9 mouse cellular contexts compared by ENCODE assay signal in the genomic region with DNA sequence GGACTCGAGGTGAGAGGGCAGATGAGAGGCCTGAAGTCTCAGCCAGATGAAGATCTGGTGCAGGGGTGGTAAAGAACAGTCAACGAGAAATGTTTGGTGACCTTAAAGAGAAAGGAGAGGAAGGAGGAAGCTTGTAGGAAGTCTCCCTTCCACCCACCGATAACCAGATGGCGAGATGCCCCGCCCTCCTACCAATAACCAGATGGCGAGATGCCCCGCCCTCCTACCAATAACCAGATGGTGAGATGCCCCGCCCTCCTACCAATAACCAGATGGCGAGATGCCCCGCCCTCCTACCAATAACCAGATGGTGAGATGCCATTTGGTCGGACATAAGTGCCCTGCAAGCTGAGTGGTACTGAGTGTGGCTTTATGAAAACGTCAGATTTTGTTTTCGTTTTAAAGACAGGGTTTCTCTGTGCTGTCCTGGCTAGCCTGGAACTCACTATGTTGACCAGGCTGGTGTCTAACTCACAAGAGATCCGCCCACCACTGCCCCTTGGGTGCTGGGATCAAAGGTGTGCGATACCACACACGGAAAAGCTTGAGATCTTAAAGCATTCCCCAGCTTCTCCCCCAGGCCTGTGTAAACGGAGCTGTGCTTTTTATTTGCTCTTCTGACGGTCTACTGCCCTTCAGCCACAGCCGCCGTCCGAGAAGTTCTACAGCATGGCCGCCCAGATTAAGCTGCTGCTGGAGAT. TPM values are rescaled to one million over a fixed set of nuclear protein-coding genes. Genes with fewer than 3 reads are reported as not detected.
A peak's percentile ranks its signal among the peaks of the same experiment; 100 is the strongest.
DNase-seq lines count a peak whose midpoint lies in the region; ATAC-seq and TF ChIP-seq lines count a peak whose summit lies in the region.
"Had no signal": no experiment of that assay in that cellular context is flagged by ENCODE, and none has a peak within 500 bp of the region (broad histone marks: within the 10 kb centered on the region; RNA-seq: fewer than 3 reads in every experiment).

No protein-coding gene starts in this region.

- 0 out of 2 replicates have a peak overlapping the region, but pooled peaks have one; percentile 5 for H3K4me3 ChIP-seq in kidney, embryonic 15.5 days (replicated peaks)
- H3K4me3 ChIP-seq in intestine, postnatal 0 days (ENCODE audit: low read depth, low read length) = no peak overlapping the region
- no peak overlapping the region for H3K4me3 ChIP-seq in neural tube, embryonic 15.5 days (replicated peaks)

- H3K9ac ChIP-seq in kidney, embryonic 15.5 days = no peak overlapping the region
- H3K9ac ChIP-seq in intestine, postnatal 0 days (ENCODE audit: low read depth, low read length) = no peak overlapping the region
- no peak overlapping the region for H3K9ac ChIP-seq in neural tube, embryonic 15.5 days (replicated peaks)
- H3K9ac ChIP-seq: heart, embryonic 15.5 days had no signal

- 49% methylated on average over 22 of the region's 22 CpGs for WGBS in kidney, embryonic 15.5 days
- 44% methylated on average over 22 of the region's 22 CpGs for WGBS in intestine, postnatal 0 days
- 65% methylated on average over 22 of the region's 22 CpGs for WGBS in neural tube, embryonic 15.5 days

- no peaks in the 10 kb centered on the region for H3K27me3 ChIP-seq in kidney, embryonic 15.5 days
- no peaks in the 10 kb centered on the region for H3K27me3 ChIP-seq in intestine, postnatal 0 days (replicated peaks; ENCODE audit: control insufficient read depth, insufficient read depth, low read length)
- H3K27me3 ChIP-seq in neural tube, embryonic 15.5 days (replicated peaks) = no peaks in the 10 kb centered on the region
- H3K27me3 ChIP-seq: heart, embryonic 15.5 days had no signal

- no peak for DNase-seq in kidney, postnatal 36 days
- peak; percentile 55 to 60 for DNase-seq in cerebellum, postnatal 36 days
- DNase-seq in frontal cortex, adult 2 months (ENCODE audit: extremely low spot score in 1 of 2, low spot score in 1 of 2) = no peak
- DNase-seq in frontal cortex, postnatal 10 days (ENCODE audit: low spot score in 2 of 2) = no peak
- no peak for DNase-seq in heart, adult 9 months (ENCODE audit: low spot score in 2 of 2)

- H3K36me3 ChIP-seq in kidney, embryonic 15.5 days = peaks cover 46% of the 10 kb centered on the region
- H3K36me3 ChIP-seq in intestine, postnatal 0 days (ENCODE audit: control insufficient read depth, insufficient read depth) = peaks cover 43% of the 10 kb centered on the region
- H3K36me3 ChIP-seq in neural tube, embryonic 15.5 days = peaks cover 47% of the 10 kb centered on the region

- H3K4me1 ChIP-seq in kidney, embryonic 15.5 days = peaks cover 52% of the 10 kb centered on the region
- peaks cover 3% of the 10 kb centered on the region; the same call in 1 of the 2 replicates for H3K4me1 ChIP-seq in intestine, postnatal 0 days (replicated peaks; ENCODE audit: control insufficient read depth, insufficient read depth, low read length)
- H3K4me1 ChIP-seq in neural tube, embryonic 15.5 days = peaks cover 36% of the 10 kb centered on the region

- no peak for TF ChIP-seq CTCF in intestine, postnatal 0 days (IDR thresholded peaks at IDR 0.05; ENCODE audit: low read depth)

- peak overlapping the region; percentile 69; the same call in 1 of the 2 replicates for H3K4me2 ChIP-seq in kidney, embryonic 15.5 days
- peak overlapping the region; percentile 68 for H3K4me2 ChIP-seq in intestine, postnatal 0 days (replicated peaks; ENCODE audit: low read depth)
- H3K4me2 ChIP-seq in neural tube, embryonic 15.5 days = peak overlapping the region; percentile 71; the same call in 1 of the 2 replicates

- 0 out of 2 replicates have a peak, but pooled peaks have one; percentile 7 for ATAC-seq in kidney, embryonic 15.5 days (replicated peaks; ENCODE audit: low FRiP score)
- ATAC-seq in intestine, postnatal 0 days = peak; percentile 20; the same call in 1 of the 2 replicates
- no peak for ATAC-seq in neural tube, embryonic 15.5 days (ENCODE audit: low FRiP score)

- peak overlapping the region; percentile 24; the same call in 1 of the 2 replicates for H3K27ac ChIP-seq in kidney, embryonic 15.5 days
- peak overlapping the region; percentile 28; the same call in 1 of the 2 replicates for H3K27ac ChIP-seq in intestine, postnatal 0 days (ENCODE audit: low read depth, low read length)
- H3K27ac ChIP-seq in neural tube, embryonic 15.5 days (replicated peaks) = no peak overlapping the region
- H3K27ac ChIP-seq: heart, embryonic 15.5 days had no signal

- no peaks in the 10 kb centered on the region for H3K9me3 ChIP-seq in kidney, embryonic 15.5 days (replicated peaks)
- H3K9me3 ChIP-seq in intestine, postnatal 0 days (ENCODE audit: control insufficient read depth) = no peaks in the 10 kb centered on the region
- no peaks in the 10 kb centered on the region for H3K9me3 ChIP-seq in neural tube, embryonic 15.5 days (replicated peaks)
- H3K9me3 ChIP-seq: heart, embryonic 15.5 days had no signal

RNA-seq across cellular contexts. Expression of gene Slc39a11, which starts 1.5 kb away (rescaled TPM):
- 22.0 and 22.2 TPM in 2 replicates for polyA plus RNA-seq in kidney, embryonic 15.5 days (2015; fragmentation: Nextera tagmentation; extraction: Ambion mirVana)
- 50.7 and 54.7 TPM in 2 replicates for polyA plus RNA-seq in intestine, postnatal 0 days (2015; fragmentation: Nextera tagmentation; extraction: Ambion mirVana)
- polyA plus RNA-seq in neural tube, embryonic 15.5 days (2015; fragmentation: Nextera tagmentation; extraction: Ambion mirVana) = 27.7 and 30.4 TPM in 2 replicates
- polyA plus RNA-seq in frontal cortex, adult 2 months (2012; rRNA removed) = 11.2 and 12.3 TPM in 2 replicates

RNA-seq across cellular contexts. Expression of gene Cog1, which starts 2.4 kb away (rescaled TPM):
- 23.6 and 25.6 TPM in 2 replicates for polyA plus RNA-seq in kidney, embryonic 15.5 days (2015; fragmentation: Nextera tagmentation; extraction: Ambion mirVana)
- 19.6 and 20.9 TPM in 2 replicates for polyA plus RNA-seq in intestine, postnatal 0 days (2015; fragmentation: Nextera tagmentation; extraction: Ambion mirVana)
- 31.1 and 35.1 TPM in 2 replicates for polyA plus RNA-seq in neural tube, embryonic 15.5 days (2015; fragmentation: Nextera tagmentation; extraction: Ambion mirVana)
- 59.1 and 61.1 TPM in 2 replicates for polyA plus RNA-seq in frontal cortex, adult 2 months (2012; rRNA removed)

RNA-seq across cellular contexts. Expression of gene Sstr2, which starts 32.2 kb away (rescaled TPM):
- polyA plus RNA-seq in kidney, embryonic 15.5 days (2015; fragmentation: Nextera tagmentation; extraction: Ambion mirVana) = 0.51 and 1.1 TPM in 2 replicates
- 0.99 and 1.0 TPM in 2 replicates for polyA plus RNA-seq in intestine, postnatal 0 days (2015; fragmentation: Nextera tagmentation; extraction: Ambion mirVana)
- 11.6 and 14.0 TPM in 2 replicates for polyA plus RNA-seq in neural tube, embryonic 15.5 days (2015; fragmentation: Nextera tagmentation; extraction: Ambion mirVana)
- 15.3 and 18.3 TPM in 2 replicates for polyA plus RNA-seq in frontal cortex, adult 2 months (2012; rRNA removed)

RNA-seq across cellular contexts. Expression of gene Fam104a, which starts 32.6 kb away (rescaled TPM):
- 44.4 and 45.3 TPM in 2 replicates for polyA plus RNA-seq in kidney, embryonic 15.5 days (2015; fragmentation: Nextera tagmentation; extraction: Ambion mirVana)
- polyA plus RNA-seq in intestine, postnatal 0 days (2015; fragmentation: Nextera tagmentation; extraction: Ambion mirVana) = 40.0 and 41.9 TPM in 2 replicates
- polyA plus RNA-seq in neural tube, embryonic 15.5 days (2015; fragmentation: Nextera tagmentation; extraction: Ambion mirVana) = 37.8 and 40.1 TPM in 2 replicates
- 27.9 and 28.8 TPM in 2 replicates for polyA plus RNA-seq in frontal cortex, adult 2 months (2012; rRNA removed)

RNA-seq across cellular contexts. Expression of gene D11Wsu47e, which starts 32.9 kb away (rescaled TPM):
- polyA plus RNA-seq in kidney, embryonic 15.5 days (2015; fragmentation: Nextera tagmentation; extraction: Ambion mirVana) = 21.3 and 22.0 TPM in 2 replicates
- polyA plus RNA-seq in intestine, postnatal 0 days (2015; fragmentation: Nextera tagmentation; extraction: Ambion mirVana) = 9.0 and 9.6 TPM in 2 replicates
- polyA plus RNA-seq in neural tube, embryonic 15.5 days (2015; fragmentation: Nextera tagmentation; extraction: Ambion mirVana) = 21.6 and 21.8 TPM in 2 replicates
- polyA plus RNA-seq in frontal cortex, adult 2 months (2012; rRNA removed) = 12.9 and 16.4 TPM in 2 replicates

Comparison
In these comparisons a context has a peak if more than half of its experiments do, and no peak if none do; other contexts are left out.
1. DNase-seq: peak in cerebellum, postnatal 36 days (2 of 2); none in kidney, postnatal 36 days (0 of 2), frontal cortex, adult 2 months (0 of 2), frontal cortex, postnatal 10 days (0 of 2) and heart, adult 9 months (0 of 2).
2. Peak in every context shown above with its lines, with median percentiles within 50 percentile points of each other: H3K4me2 ChIP-seq.